Mouse (Mus musculus) small intestine, adult 2 months (tissue): ENCODE measurements around the gene Sec11a. TPM values are rescaled to one million over a fixed set of nuclear protein-coding genes. Genes with fewer than 3 reads are reported as not detected.

Experiments
- H3K27ac ChIP-seq: fragments of 200-500 bp; 2 replicates; pipeline ENCODE4 v1.5.1; 2012; ENCODE audit warnings: low read depth, low read length, control low read depth, inconsistent platforms; ENCODE audit not compliant: insufficient read depth
- H3K27me3 ChIP-seq: fragments of 200-500 bp; 2 replicates; pipeline ENCODE4 v1.6.1; 2012; ENCODE audit warnings: mild to moderate bottlenecking, moderate library complexity, low read length, inconsistent platforms; ENCODE audit not compliant: control insufficient read depth, insufficient read depth
- H3K36me3 ChIP-seq: fragments of 200-500 bp; 2 replicates; pipeline ENCODE4 v1.6.1; 2012; ENCODE audit warnings: mild to moderate bottlenecking, low read length, control low read depth, inconsistent platforms; ENCODE audit not compliant: control insufficient read depth, insufficient read depth
- H3K4me1 ChIP-seq: fragments of 200-500 bp; 2 replicates; pipeline ENCODE4 v1.6.1; 2012; ENCODE audit warnings: low read length, inconsistent platforms, mixed read lengths; ENCODE audit not compliant: control insufficient read depth, insufficient read depth, insufficient read length
- H3K4me3 ChIP-seq: fragments of 200-500 bp; 2 replicates; pipeline ENCODE4 v1.5.1; 2012; ENCODE audit warnings: low read depth, mild to moderate bottlenecking, control low read depth, inconsistent platforms, low read length, moderate library complexity
- CTCF ChIP-seq: fragments of 200-500 bp; IDR thresholded peaks from 2 replicates; pipeline ENCODE4 v1.5.1; 2012; ENCODE audit warnings: low read depth, mild to moderate bottlenecking, control low read depth, inconsistent platforms, low read length, moderate library complexity, mixed read lengths; ENCODE audit not compliant: insufficient replicate concordance, insufficient read length; ENCODE audit errors: extremely low read depth
- POLR2A ChIP-seq: fragments of 200-500 bp; IDR thresholded peaks from 2 replicates; pipeline ENCODE4 v1.6.1; 2012; ENCODE audit warnings: low read depth, mild to moderate bottlenecking, control low read depth, inconsistent platforms, low read length, moderate library complexity
- WGBS: fragments of 180-500 bp; shearing (Covaris S2); methylation state at CpG from one replicate; pipeline ENCODE4 v1.1.7; 2018; 5-methylcytosine and 5-hydroxymethylcytosine counted together
- polyA plus RNA-seq: library from polyadenylated mRNA; depleted of rRNA; stranded (reverse); fragments of >200 nt; gene quantifications from 2 replicates; pipeline ENCODE4 v1.2.3, GENCODE M21; 2012

The Sec11a gene
- polyA plus RNA-seq, 1 experiment = 32.0 TPM

DNA sequence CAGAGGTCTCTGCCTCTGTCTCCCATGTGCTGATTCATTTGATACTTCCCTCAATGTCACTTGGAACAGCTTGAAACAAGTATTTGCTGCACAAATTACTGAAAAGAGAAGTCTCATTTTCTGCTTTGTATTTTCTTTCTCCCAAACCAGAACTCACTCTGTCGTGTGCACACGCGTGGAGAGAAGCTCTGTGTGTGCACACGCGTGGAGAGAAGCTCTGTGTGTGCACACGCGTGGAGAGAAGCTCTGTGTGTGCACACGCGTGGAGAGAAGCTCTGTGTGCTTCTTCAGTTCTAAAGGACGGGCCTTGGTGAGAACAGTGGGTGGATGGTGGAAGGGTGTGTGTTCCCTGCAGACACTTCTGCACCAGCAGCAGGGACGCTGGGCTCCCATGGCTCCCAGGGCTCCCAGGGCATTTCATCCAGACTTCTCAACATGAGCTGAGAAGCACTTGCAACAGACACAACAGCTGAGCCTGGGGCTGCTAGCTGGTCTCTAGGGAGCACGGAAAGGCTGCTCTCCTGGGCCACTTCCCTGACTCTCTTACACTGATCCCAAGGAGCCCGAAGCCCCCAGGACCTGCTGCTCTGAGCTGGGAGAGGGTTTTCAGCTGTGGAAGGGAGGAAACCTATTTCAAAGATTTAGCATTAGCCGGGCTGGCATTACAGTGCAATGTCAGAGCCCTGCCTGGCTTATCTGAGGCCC, 52.6 kb downstream of the Sec11a start:
- no peaks in the 10 kb centered on the region for H3K27me3 ChIP-seq
- WGBS = 94% methylated on average over 14 of the region's 14 CpGs
- no peak overlapping the region for H3K27ac ChIP-seq
- H3K4me1 ChIP-seq = no peaks in the 10 kb centered on the region
- peaks cover 36% of the 10 kb centered on the region for H3K36me3 ChIP-seq
- TF ChIP-seq POLR2A (no peak), CTCF (no peak)
- H3K4me3 ChIP-seq = no peak overlapping the region

DNA sequence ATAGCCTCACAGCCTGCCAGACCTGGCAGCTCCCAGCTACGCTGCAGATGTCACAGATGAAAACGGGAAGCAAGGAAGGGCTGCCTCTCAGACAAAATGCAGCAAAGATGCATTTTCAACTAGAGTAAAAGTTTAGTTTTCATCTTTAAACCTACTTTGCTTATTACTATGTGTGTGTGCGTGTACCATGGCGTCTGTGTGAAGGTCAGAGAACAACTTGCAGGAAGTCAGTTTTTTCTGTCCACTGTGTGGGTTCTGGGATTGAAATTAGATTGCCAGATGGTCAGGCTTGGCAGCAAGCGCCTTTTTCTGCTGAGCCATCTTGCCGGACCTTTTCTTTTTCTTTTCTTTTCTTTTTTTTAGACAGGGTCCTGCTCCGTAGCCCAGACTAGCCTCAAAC, 53.4 kb downstream of the Sec11a start:
- TF ChIP-seq CTCF (no peak), POLR2A (no peak)
- Histone ChIP-seq H3K4me3 (no peak overlapping the region), H3K36me3 (peaks cover 36% of the 10 kb centered on the region), H3K27me3 (no peaks in the 10 kb centered on the region), H3K27ac (no peak overlapping the region), H3K4me1 (no peaks in the 10 kb centered on the region)
- WGBS = 83% methylated on average over 7 of the region's 7 CpGs

DNA sequence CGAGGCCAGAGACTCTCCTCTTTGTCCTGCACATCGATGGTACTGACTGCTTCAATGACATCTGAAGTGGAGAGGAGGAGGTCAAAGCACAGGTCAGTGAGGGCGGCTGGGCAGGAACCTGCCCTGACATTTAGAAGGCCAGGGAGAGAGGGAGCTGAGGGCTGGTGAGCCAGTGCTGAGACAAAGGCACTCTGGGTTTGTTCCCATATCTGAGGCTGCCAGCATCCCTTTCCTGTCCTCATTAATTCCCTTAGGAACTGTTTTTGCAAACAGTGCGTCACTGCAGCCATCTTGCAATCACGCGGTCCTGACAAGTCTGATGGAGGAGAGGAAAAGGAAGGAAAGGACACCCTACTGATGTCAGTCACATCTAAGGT, 53.8 kb downstream of the Sec11a start:
- TF ChIP-seq POLR2A (no peak), CTCF (no peak)
- Histone ChIP-seq H3K27ac (no peak overlapping the region), H3K4me3 (no peak overlapping the region), H3K27me3 (no peaks in the 10 kb centered on the region), H3K4me1 (no peaks in the 10 kb centered on the region), H3K36me3 (peaks cover 36% of the 10 kb centered on the region)
- WGBS = 86% methylated on average over 6 of the region's 6 CpGs

DNA sequence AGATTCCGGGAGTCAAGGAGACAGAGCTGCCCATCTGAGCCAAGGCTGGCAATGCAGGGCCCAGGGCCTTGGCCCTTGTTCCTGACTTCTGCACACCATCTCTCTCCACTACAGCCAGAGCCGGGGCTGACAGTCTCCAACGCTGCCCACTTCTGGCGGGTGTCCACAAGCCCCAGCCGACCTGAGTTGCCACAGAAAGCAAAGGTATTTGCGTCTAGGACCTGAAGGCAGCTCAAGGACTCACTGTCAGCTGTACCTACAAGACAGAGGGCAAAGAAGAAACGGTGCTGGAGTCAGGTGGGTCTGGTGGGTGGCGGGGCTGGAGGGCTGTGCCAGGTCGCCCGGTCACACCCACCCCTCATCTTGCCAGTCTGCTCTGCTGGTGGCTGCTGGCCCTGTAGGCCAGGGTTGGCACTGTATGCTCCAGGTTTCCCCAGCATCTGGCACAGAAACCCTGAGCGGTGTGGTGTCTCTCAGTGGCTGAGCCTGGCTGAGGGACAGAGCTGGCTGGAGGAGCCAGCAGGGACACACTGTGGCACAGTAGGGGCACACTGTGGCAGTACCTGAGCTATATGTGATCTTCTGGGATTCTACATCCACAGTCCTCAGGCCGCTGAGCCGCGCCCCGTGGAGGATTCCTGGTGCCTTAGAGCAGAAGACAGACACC, 54.4 kb downstream of the Sec11a start:
- H3K4me1 ChIP-seq = no peaks in the 10 kb centered on the region
- no peak overlapping the region for H3K4me3 ChIP-seq
- no peak overlapping the region for H3K27ac ChIP-seq
- H3K36me3 ChIP-seq = peaks cover 36% of the 10 kb centered on the region
- H3K27me3 ChIP-seq = no peaks in the 10 kb centered on the region
- 87% methylated on average over 15 of the region's 15 CpGs for WGBS
- TF ChIP-seq POLR2A (no peak), CTCF (no peak)

- Histone ChIP-seq H3K4me3 (no peak overlapping the region), H3K36me3 (peaks cover 28% of the 10 kb centered on the region), H3K4me1 (no peaks in the 10 kb centered on the region), H3K27me3 (no peaks in the 10 kb centered on the region), H3K27ac (peak overlapping the region; percentile 47; the same call in 1 of the 2 replicates)
- WGBS = 59% methylated on average over 13 of the region's 13 CpGs
- TF ChIP-seq POLR2A (no peak), CTCF (no peak)
Observed at GRCm38 (mm10) chr7:80889841-80890241, 57.7 kb downstream of the Sec11a start.

- Histone ChIP-seq H3K27me3 (no peaks in the 10 kb centered on the region), H3K4me1 (no peaks in the 10 kb centered on the region), H3K27ac (no peak overlapping the region), H3K36me3 (peaks cover 26% of the 10 kb centered on the region), H3K4me3 (no peak overlapping the region)
- TF ChIP-seq CTCF = no peak
- TF ChIP-seq POLR2A = no peak
- 66% methylated on average over 9 of the region's 9 CpGs for WGBS
Observed at GRCm38 (mm10) chr7:80889021-80889511, 58.5 kb downstream of the Sec11a start.

GRCm38 (mm10) chr7:80888595-80888994, 59.0 kb downstream of the Sec11a start:
- Histone ChIP-seq H3K4me1 (no peaks in the 10 kb centered on the region), H3K4me3 (no peak overlapping the region), H3K36me3 (peaks cover 26% of the 10 kb centered on the region), H3K27me3 (no peaks in the 10 kb centered on the region), H3K27ac (no peak overlapping the region)
- no peak for TF ChIP-seq POLR2A
- no peak for TF ChIP-seq CTCF
- 78% methylated on average over 7 of the region's 7 CpGs for WGBS
